Mouse (Mus musculus) liver, postnatal 0 days (tissue): Measurements from ENCODE around the gene Thrap3.

Source experiments
- CTCF ChIP-seq: sonication (generic); IDR thresholded peaks from 2 replicates; pipeline ENCODE4 v1.5.1; 2016; ENCODE audit warnings: antibody characterized with exemption, low read depth
- EP300 ChIP-seq: IDR thresholded peaks from 2 replicates; pipeline ENCODE4 v1.6.1; 2016; ENCODE audit warnings: antibody characterized with exemption, low read depth, mild to moderate bottlenecking

DNA sequence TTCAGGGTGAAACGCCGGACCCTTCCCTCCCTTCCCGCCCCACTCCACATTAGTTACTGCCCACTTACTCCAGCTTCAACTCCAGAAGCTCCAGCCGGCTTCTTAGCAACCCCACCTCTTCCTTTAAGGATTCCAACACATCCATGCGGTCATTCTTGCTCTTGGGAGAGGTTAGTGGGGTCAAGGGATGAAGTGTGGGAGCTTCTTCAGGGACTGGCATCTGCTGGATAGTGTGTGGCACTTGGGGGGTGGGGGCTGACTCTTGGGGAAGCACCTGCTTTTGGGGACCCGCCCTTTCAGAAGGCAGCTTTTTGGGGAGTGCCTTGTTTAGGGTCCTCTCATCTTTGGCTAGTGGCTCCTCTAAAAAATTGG lies 51.6 kb downstream of the Thrap3 start:
- no peak for TF ChIP-seq CTCF
- no peak for TF ChIP-seq EP300
